Mouse (Mus musculus) limb, embryonic 13.5 days (tissue): ENCODE data around the gene 2310061I04Rik. TPM values are rescaled to one million over a fixed set of nuclear protein-coding genes. Genes with fewer than 3 reads are reported as not detected.

Source experiments
- microRNA counts: library from miRNA; unstranded; fragments of <30 nt; microRNA quantifications from one replicate; lab custom pipeline; 2016
- microRNA-seq: library from miRNA; unstranded; fragments of <30 nt; microRNA quantifications from one replicate; pipeline ENCODE4, GENCODE M21; 2016
- polyA plus RNA-seq: library from polyadenylated mRNA; unstranded; fragments of >200 nt; fragmentation: Nextera tagmentation; extraction: Ambion mirVana; gene quantifications from 2 replicates; pipeline ENCODE4 v1.2.1, GENCODE M21; 2015

Gene 2310061I04Rik
- polyA plus RNA-seq, 1 experiment from 2014 or later = 21.9 TPM

MicroRNAs within 50 kb of the gene (microRNA counts, 519-probe panel; counts per million panel counts)
- microRNA mmu-miR-1894-3p (lab: Ali Mortazavi, UCI) (not detected), microRNA mmu-miR-1894-5p (lab: Ali Mortazavi, UCI) (not detected)

Small RNA genes lying within 50 kb of the gene (microRNA-seq; reads per million reads assigned to microRNA genes)
- gene Gm28033 (0.70 reads per million), gene Mir1894 (not detected)

Other genes starting within 250 kb of the 2310061I04Rik start
- 17.8 and 21.0 TPM in 2 replicates for gene Vars2, start 229.8 kb downstream of the 2310061I04Rik start, polyA plus RNA-seq
- 45.3 and 48.0 TPM in 2 replicates for gene Gtf2h4, start 223.7 kb downstream of the 2310061I04Rik start, polyA plus RNA-seq
- 47.1 and 57.9 TPM in 2 replicates for gene Ddr1, start 192.8 kb downstream of the 2310061I04Rik start, polyA plus RNA-seq
- 13.7 and 14.7 TPM in 2 replicates for gene Ier3, start 75.7 kb downstream of the 2310061I04Rik start, polyA plus RNA-seq
- gene Flot1, start 74.2 kb downstream of the 2310061I04Rik start, polyA plus RNA-seq = 50.2 and 57.5 TPM in 2 replicates
- 1,168 and 1,170 TPM in 2 replicates for gene Tubb5, start 59.1 kb downstream of the 2310061I04Rik start, polyA plus RNA-seq
- 13.5 and 15.5 TPM in 2 replicates for gene Mdc1, start 55.9 kb downstream of the 2310061I04Rik start, polyA plus RNA-seq
- gene Nrm, start 36.1 kb downstream of the 2310061I04Rik start, polyA plus RNA-seq = 54.9 and 55.1 TPM in 2 replicates
- gene Ppp1r18, start 31.8 kb downstream of the 2310061I04Rik start, polyA plus RNA-seq = 22.4 and 27.6 TPM in 2 replicates
- 41.8 and 42.5 TPM in 2 replicates for gene Dhx16, start 17.6 kb downstream of the 2310061I04Rik start, polyA plus RNA-seq
- 128 and 139 TPM in 2 replicates for gene Atat1, start 12.6 kb upstream of the 2310061I04Rik start, polyA plus RNA-seq
- gene Mrps18b, start 19.0 kb upstream of the 2310061I04Rik start, polyA plus RNA-seq = 67.1 and 67.5 TPM in 2 replicates
- 42.4 and 43.7 TPM in 2 replicates for gene Ppp1r10, start 19.0 kb upstream of the 2310061I04Rik start, polyA plus RNA-seq
- 104 and 109 TPM in 2 replicates for gene Abcf1, start 72.3 kb upstream of the 2310061I04Rik start, polyA plus RNA-seq
- 60.8 and 65.1 TPM in 2 replicates for gene Gnl1, start 82.4 kb upstream of the 2310061I04Rik start, polyA plus RNA-seq
- 44.4 and 46.4 TPM in 2 replicates for gene Prr3, start 82.8 kb upstream of the 2310061I04Rik start, polyA plus RNA-seq
- gene H2-T24, start 123.1 kb upstream of the 2310061I04Rik start, polyA plus RNA-seq = 3.4 and 4.1 TPM in 2 replicates
- 7.3 TPM in 2 replicates for gene H2-T23, start 135.4 kb upstream of the 2310061I04Rik start, polyA plus RNA-seq
- gene H2-T22, start 145.3 kb upstream of the 2310061I04Rik start, polyA plus RNA-seq = 18.8 and 21.1 TPM in 2 replicates
- not detected in 2 replicates for gene Gm6034, start 145.5 kb upstream of the 2310061I04Rik start, polyA plus RNA-seq
- not detected in 2 replicates for gene Gm11127, start 160.9 kb upstream of the 2310061I04Rik start, polyA plus RNA-seq
- not detected in 2 replicates for gene Gm19684, start 224.2 kb upstream of the 2310061I04Rik start, polyA plus RNA-seq
- gene Gm7030, start 232.0 kb upstream of the 2310061I04Rik start, polyA plus RNA-seq = not detected in 2 replicates